Mouse (Mus musculus): ENCODE data around the gene Hesx1. TPM values are rescaled to one million over a fixed set of nuclear protein-coding genes. Genes with fewer than 3 reads are reported as not detected.

The Hesx1 gene
- polyA plus RNA-seq, 1 experiment = not detected

- Histone ChIP-seq H3K27ac (ENCODE audit: insufficient read depth, low read length) (no peak overlapping the region), H3K27me3 (ENCODE audit: control insufficient read depth, insufficient read depth, low read length) (no peaks in the 10 kb centered on the region), H3K4me1 (ENCODE audit: control insufficient read depth, insufficient read depth, low read length) (no peaks in the 10 kb centered on the region), H3K4me3 (replicated peaks; ENCODE audit: insufficient read depth, low read depth, low read length) (no peak overlapping the region)
- 64% methylated on average over 2 of the region's 2 CpGs for WGBS
- no peak for DNase-seq
- TF ChIP-seq POLR2A (IDR thresholded peaks at IDR 0.05; ENCODE audit: borderline replicate concordance, insufficient read depth, low read length) (no peak), CTCF (IDR thresholded peaks at IDR 0.05; ENCODE audit: borderline replicate concordance, insufficient read depth, low read depth, low read length) (no peak)
These were observed 5.5 kb upstream of the Hesx1 start for GRCm38 (mm10) chr14:26988694-26989093.

GRCm38 (mm10) chr14:26991622-26992021, 2.6 kb upstream of the Hesx1 start:
- Histone ChIP-seq H3K27ac (ENCODE audit: insufficient read depth, low read length) (no peak overlapping the region), H3K27me3 (ENCODE audit: control insufficient read depth, insufficient read depth, low read length) (no peaks in the 10 kb centered on the region), H3K4me3 (replicated peaks; ENCODE audit: insufficient read depth, low read depth, low read length) (no peak overlapping the region), H3K4me1 (ENCODE audit: control insufficient read depth, insufficient read depth, low read length) (no peaks in the 10 kb centered on the region)
- WGBS = 68% methylated on average over 18 of the region's 18 CpGs
- TF ChIP-seq CTCF (IDR thresholded peaks at IDR 0.05; ENCODE audit: borderline replicate concordance, insufficient read depth, low read depth, low read length) (no peak), POLR2A (IDR thresholded peaks at IDR 0.05; ENCODE audit: borderline replicate concordance, insufficient read depth, low read length) (no peak)
- DNase-seq = no peak

DNA sequence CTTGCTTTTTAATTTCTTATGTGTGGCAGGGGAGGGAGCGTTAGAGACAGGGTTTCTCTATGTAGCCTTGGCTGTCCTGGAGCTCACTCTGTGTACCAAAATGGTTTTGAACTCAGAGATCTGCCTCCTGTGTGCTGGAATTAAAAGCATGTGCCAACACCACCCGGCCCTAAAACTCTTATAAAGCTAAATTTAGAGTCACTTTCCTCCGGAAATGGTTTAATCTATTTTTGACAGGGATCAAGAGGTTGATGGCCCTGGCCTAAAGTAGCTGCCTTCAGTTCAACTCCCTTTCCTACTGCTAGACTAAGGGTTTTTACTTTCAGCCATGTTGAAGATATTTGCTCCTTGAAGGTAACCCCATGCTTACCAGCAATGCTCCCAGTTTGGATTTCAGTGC, 789 bp upstream of the Hesx1 start:
- WGBS = 63% methylated on average over 3 of the region's 3 CpGs
- no peak for DNase-seq
- Histone ChIP-seq H3K4me3 (replicated peaks; ENCODE audit: insufficient read depth, low read depth, low read length) (no peak overlapping the region), H3K27me3 (ENCODE audit: control insufficient read depth, insufficient read depth, low read length) (no peaks in the 10 kb centered on the region), H3K4me1 (ENCODE audit: control insufficient read depth, insufficient read depth, low read length) (no peaks in the 10 kb centered on the region), H3K27ac (ENCODE audit: insufficient read depth, low read length) (no peak overlapping the region)
- TF ChIP-seq CTCF (IDR thresholded peaks at IDR 0.05; ENCODE audit: borderline replicate concordance, insufficient read depth, low read depth, low read length) (no peak), POLR2A (IDR thresholded peaks at IDR 0.05; ENCODE audit: borderline replicate concordance, insufficient read depth, low read length) (no peak)

DNA sequence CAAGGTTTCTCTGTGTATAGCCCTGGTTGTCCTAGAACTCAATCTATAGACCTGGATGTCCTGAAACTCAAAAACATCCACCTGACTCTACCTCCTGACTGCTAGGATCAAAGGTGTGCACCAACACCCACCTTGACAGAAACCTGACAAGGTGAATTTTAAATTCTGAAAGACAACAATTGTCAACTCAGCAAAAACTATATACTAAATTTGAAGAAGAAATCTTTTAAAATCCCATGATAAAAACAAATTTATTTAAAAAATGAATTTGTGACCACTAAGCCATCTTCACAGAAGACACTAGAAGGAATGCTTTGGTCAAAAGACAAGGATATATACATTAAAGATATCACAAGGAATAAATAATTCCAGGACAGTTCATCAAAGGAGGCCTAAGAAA, 2.0 kb downstream of the Hesx1 start:
- Histone ChIP-seq H3K27ac (ENCODE audit: insufficient read depth, low read length) (no peak overlapping the region), H3K27me3 (ENCODE audit: control insufficient read depth, insufficient read depth, low read length) (no peaks in the 10 kb centered on the region), H3K4me1 (ENCODE audit: control insufficient read depth, insufficient read depth, low read length) (no peaks in the 10 kb centered on the region), H3K4me3 (replicated peaks; ENCODE audit: insufficient read depth, low read depth, low read length) (no peak overlapping the region)
- no peak for DNase-seq
- TF ChIP-seq POLR2A (IDR thresholded peaks at IDR 0.05; ENCODE audit: borderline replicate concordance, insufficient read depth, low read length) (no peak), CTCF (IDR thresholded peaks at IDR 0.05; ENCODE audit: borderline replicate concordance, insufficient read depth, low read depth, low read length) (no peak)

DNA sequence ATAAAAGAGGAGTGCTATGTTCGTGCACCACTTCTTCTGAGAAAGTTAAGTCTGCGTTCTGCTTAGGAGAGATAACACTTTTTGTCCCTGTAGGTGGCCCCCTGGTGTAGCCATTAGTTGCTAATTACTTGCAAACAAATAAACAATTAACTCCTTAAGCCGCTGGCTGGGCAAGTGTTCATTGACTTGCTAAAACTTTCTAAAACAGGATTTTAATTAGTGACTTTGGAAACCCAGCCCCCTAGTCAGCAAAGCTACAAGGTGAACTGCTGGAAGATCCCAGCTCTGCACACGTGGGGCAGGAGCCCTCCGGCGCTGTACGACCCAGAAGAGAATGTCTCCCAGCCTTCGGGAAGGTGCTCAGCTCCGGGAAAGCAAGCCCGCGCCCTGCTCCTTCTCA, 6.2 kb downstream of the Hesx1 start:
- Histone ChIP-seq H3K4me3 (replicated peaks; ENCODE audit: insufficient read depth, low read depth, low read length) (no peak overlapping the region), H3K27ac (ENCODE audit: insufficient read depth, low read length) (no peak overlapping the region), H3K4me1 (ENCODE audit: control insufficient read depth, insufficient read depth, low read length) (no peaks in the 10 kb centered on the region), H3K27me3 (ENCODE audit: control insufficient read depth, insufficient read depth, low read length) (no peaks in the 10 kb centered on the region)
- 9% methylated on average over 11 of the region's 11 CpGs for WGBS
- no peak for DNase-seq
- no peak for TF ChIP-seq POLR2A (IDR thresholded peaks at IDR 0.05; ENCODE audit: borderline replicate concordance, insufficient read depth, low read length)
- TF ChIP-seq CTCF (IDR thresholded peaks at IDR 0.05; ENCODE audit: borderline replicate concordance, insufficient read depth, low read depth, low read length) = no peak

DNA sequence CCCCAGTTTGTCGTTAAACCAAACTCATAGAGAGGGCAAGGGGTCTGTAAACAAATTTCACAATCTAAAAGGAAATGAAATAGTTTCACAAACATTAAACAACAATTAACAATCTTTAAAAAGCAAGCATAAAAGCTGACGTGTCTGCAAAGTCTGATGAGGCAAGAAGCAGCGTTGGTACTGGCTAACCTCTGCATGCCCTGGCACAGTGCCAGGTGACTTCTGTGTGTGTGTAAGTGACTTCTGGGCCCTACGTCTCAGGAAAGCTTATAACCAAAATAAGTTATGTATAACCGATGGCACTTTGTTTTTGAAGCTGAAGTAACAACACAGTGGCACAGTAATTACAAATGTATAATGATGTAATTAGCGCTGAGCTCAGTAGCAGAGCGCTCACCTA, 10.7 kb downstream of the Hesx1 start:
- H3K27ac ChIP-seq (ENCODE audit: insufficient read depth, low read length) = no peak overlapping the region
- H3K4me3 ChIP-seq (replicated peaks; ENCODE audit: insufficient read depth, low read depth, low read length) = no peak overlapping the region
- H3K4me1 ChIP-seq (ENCODE audit: control insufficient read depth, insufficient read depth, low read length) = no peaks in the 10 kb centered on the region
- no peak for DNase-seq
- H3K27me3 ChIP-seq (ENCODE audit: control insufficient read depth, insufficient read depth, low read length) = no peaks in the 10 kb centered on the region
- WGBS = 64% methylated on average over 7 of the region's 7 CpGs
- TF ChIP-seq POLR2A (IDR thresholded peaks at IDR 0.05; ENCODE audit: borderline replicate concordance, insufficient read depth, low read length) (no peak), CTCF (IDR thresholded peaks at IDR 0.05; ENCODE audit: borderline replicate concordance, insufficient read depth, low read depth, low read length) (no peak)

GRCm38 (mm10) chr14:27005937-27006336, 11.7 kb downstream of the Hesx1 start:
- TF ChIP-seq POLR2A (IDR thresholded peaks at IDR 0.05; ENCODE audit: borderline replicate concordance, insufficient read depth, low read length) (no peak), CTCF (IDR thresholded peaks at IDR 0.05; ENCODE audit: borderline replicate concordance, insufficient read depth, low read depth, low read length) (no peak)
- no peak overlapping the region for H3K27ac ChIP-seq (ENCODE audit: insufficient read depth, low read length)
- no peak for DNase-seq
- WGBS = 34% methylated on average over 6 of the region's 6 CpGs
- no peaks in the 10 kb centered on the region for H3K27me3 ChIP-seq (ENCODE audit: control insufficient read depth, insufficient read depth, low read length)
- no peaks in the 10 kb centered on the region for H3K4me1 ChIP-seq (ENCODE audit: control insufficient read depth, insufficient read depth, low read length)
- H3K4me3 ChIP-seq (replicated peaks; ENCODE audit: insufficient read depth, low read depth, low read length) = no peak overlapping the region

DNA sequence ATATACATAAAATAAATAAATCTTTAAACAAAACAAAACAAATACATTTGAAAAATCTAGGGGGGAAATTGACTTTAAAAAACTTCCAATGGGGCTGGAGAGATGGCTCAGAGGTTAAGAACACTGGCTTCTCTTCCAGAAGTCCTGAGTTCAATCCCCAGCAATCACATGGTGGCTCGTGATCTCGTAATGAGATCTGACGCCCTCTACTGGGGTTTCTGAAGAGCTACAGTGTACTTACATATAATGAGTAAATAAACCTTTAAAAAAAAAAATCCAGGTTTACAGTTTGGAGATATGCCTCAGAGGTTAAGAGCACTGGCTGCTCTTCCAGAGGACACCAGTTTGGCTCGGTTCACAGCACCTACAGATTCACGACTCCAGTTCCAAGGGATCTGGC, 17.3 kb downstream of the Hesx1 start:
- Histone ChIP-seq H3K4me3 (replicated peaks; ENCODE audit: insufficient read depth, low read depth, low read length) (no peak overlapping the region), H3K27me3 (ENCODE audit: control insufficient read depth, insufficient read depth, low read length) (no peaks in the 10 kb centered on the region), H3K4me1 (ENCODE audit: control insufficient read depth, insufficient read depth, low read length) (no peaks in the 10 kb centered on the region), H3K27ac (ENCODE audit: insufficient read depth, low read length) (no peak overlapping the region)
- 79% methylated on average over 5 of the region's 5 CpGs for WGBS
- TF ChIP-seq POLR2A (IDR thresholded peaks at IDR 0.05; ENCODE audit: borderline replicate concordance, insufficient read depth, low read length) (no peak), CTCF (IDR thresholded peaks at IDR 0.05; ENCODE audit: borderline replicate concordance, insufficient read depth, low read depth, low read length) (no peak)
- DNase-seq = no peak
